Mouse (Mus musculus) heart, postnatal 0 days (tissue): ENCODE results near the gene Lix1l.

Source experiments
- CTCF ChIP-seq: IDR thresholded peaks from 2 replicates; pipeline ENCODE4 v1.5.1; 2016; ENCODE audit warnings: antibody characterized with exemption, control low read depth, low read depth
- EP300 ChIP-seq: IDR thresholded peaks from 2 replicates; pipeline ENCODE4 v1.6.1; 2016; ENCODE audit warnings: antibody characterized with exemption, low read depth

DNA sequence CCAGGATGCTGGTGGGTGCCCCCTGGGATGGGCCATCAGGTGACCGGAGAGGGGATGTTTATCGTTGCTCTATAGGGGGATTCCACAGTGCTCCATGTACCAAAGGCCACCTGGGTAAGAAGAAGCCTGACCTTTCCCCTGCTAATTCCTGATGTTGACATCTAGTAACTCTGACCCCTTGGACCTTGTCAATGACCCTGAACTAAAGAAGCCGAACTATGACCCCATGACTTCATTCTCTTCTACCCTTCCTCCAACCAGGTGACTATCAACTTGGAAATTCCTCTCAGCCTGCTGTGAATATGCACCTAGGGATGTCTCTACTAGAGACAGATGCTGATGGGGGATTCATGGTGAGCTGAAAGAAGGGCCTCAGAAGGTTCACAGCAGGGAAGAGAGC is 46.4 kb downstream of the Lix1l start:
- TF ChIP-seq CTCF (no peak), EP300 (no peak)
